Mouse (Mus musculus) stomach, embryonic 16.5 days (tissue): Measurements from ENCODE around the gene Lrrc8b. TPM values are rescaled to one million over a fixed set of nuclear protein-coding genes. Genes with fewer than 3 reads are reported as not detected.

Experiments
- ATAC-seq: fragments of 200-750 bp; cut with Nextera tagmentation; 2 replicates; pipeline ENCODE4 v1.8.0; 2017; ENCODE audit warnings: moderate number of reproducible peaks, moderate TSS enrichment; ENCODE audit not compliant: insufficient read depth, low FRiP score
- H3K27ac ChIP-seq: fragments of 300-500 bp; sonication (generic); 2 replicates; pipeline ENCODE4 v1.5.1; 2014; ENCODE audit warnings: low read length
- H3K27me3 ChIP-seq: fragments of 300-500 bp; sonication (generic); 2 replicates; pipeline ENCODE4 v1.6.1; 2014; ENCODE audit warnings: low read length, control low read depth, mixed read lengths; ENCODE audit not compliant: control insufficient read depth, insufficient read depth
- H3K36me3 ChIP-seq: fragments of 300-500 bp; sonication (generic); 2 replicates; pipeline ENCODE4 v1.6.1; 2014; ENCODE audit warnings: low read length; ENCODE audit not compliant: control insufficient read depth, insufficient read depth
- H3K4me1 ChIP-seq: fragments of 300-500 bp; sonication (generic); 2 replicates; pipeline ENCODE4 v1.6.1; 2014; ENCODE audit warnings: low read length, control low read depth, mixed read lengths; ENCODE audit not compliant: control insufficient read depth, insufficient read depth
- H3K4me2 ChIP-seq: fragments of 300-500 bp; sonication (generic); 2 replicates; pipeline ENCODE4 v1.6.1; 2014; ENCODE audit warnings: low read depth, low read length, mixed read lengths
- H3K4me3 ChIP-seq: fragments of 300-500 bp; sonication (generic); replicated peaks from 2 replicates; pipeline ENCODE4 v1.5.1; 2014; ENCODE audit warnings: mild to moderate bottlenecking, low read length
- H3K9ac ChIP-seq: fragments of 300-500 bp; sonication (generic); 2 replicates; pipeline ENCODE4 v1.6.1; 2014; ENCODE audit warnings: low read length
- H3K9me3 ChIP-seq: fragments of 300-500 bp; sonication (generic); replicated peaks from 2 replicates; pipeline ENCODE4 v1.6.1; 2016; ENCODE audit warnings: low read length, control low read depth; ENCODE audit not compliant: control insufficient read depth
- WGBS: fragments of 180-500 bp; shearing (Covaris S2); extraction: QIAGEN DNeasy Blood & Tissue Kit; methylation state at CpG from one replicate; pipeline ENCODE4 v1.1.7; 2014; 5-methylcytosine and 5-hydroxymethylcytosine counted together
- polyA plus RNA-seq: library from polyadenylated mRNA; unstranded; fragments of >200 nt; fragmentation: Nextera tagmentation; extraction: Ambion mirVana; gene quantifications from 2 replicates; pipeline ENCODE4 v1.2.1, GENCODE M21; 2015

Lrrc8b gene
- polyA plus RNA-seq, 1 experiment from 2014 or later = 6.0 TPM

DNA sequence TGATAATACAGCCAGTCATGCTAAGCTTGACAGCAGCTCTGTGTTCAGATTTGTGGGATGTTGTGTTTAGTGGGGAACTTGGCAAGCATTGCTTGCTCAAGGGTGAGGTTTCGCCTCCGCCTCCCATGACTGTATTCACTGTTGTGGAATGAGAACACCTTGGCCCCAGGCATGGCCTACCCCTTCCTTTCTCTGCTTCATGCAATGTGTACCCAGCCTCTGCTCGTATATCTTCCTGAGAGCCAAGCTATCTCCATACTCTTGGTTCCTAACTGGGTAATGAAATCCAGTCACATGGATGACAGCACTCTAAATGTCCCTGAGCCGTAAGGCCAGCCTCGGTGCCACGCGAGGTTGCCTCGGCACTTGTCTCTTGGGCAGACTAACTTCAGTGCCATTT lies 50.0 kb downstream of the Lrrc8b start:
- Histone ChIP-seq H3K27ac (no peak overlapping the region), H3K9me3 (no peaks in the 10 kb centered on the region), H3K4me2 (no peak overlapping the region), H3K4me1 (no peaks in the 10 kb centered on the region), H3K9ac (no peak overlapping the region), H3K36me3 (no peaks in the 10 kb centered on the region), H3K27me3 (no peaks in the 10 kb centered on the region), H3K4me3 (no peak overlapping the region)
- 94% methylated on average over 8 of the region's 8 CpGs for WGBS
- ATAC-seq = no peak

DNA sequence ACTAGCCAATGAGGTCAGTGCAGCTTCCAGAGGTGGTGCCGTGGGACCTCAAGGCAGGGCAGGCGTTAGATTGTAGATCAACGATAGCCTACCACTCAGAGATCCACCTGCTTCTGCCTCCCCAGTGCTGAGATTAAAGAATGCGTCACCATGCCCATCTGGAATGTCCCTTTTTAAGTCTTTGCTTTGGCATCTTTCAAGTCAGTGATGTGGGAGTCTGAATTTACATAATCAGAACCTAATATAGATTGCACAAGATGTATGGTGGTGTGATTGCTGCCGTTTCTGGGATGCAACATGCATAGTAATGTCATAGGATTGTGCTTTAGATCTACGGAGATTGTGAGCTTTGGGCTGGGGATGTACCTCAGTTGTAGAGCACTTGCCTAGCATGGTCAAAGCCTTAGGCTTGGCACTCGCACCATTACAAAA lies 50.9 kb downstream of the Lrrc8b start:
- no peak overlapping the region for H3K4me3 ChIP-seq
- no peaks in the 10 kb centered on the region for H3K36me3 ChIP-seq
- no peaks in the 10 kb centered on the region for H3K27me3 ChIP-seq
- no peaks in the 10 kb centered on the region for H3K4me1 ChIP-seq
- WGBS = 93% methylated on average over 7 of the region's 7 CpGs
- H3K27ac ChIP-seq = no peak overlapping the region
- H3K9me3 ChIP-seq = no peaks in the 10 kb centered on the region
- H3K4me2 ChIP-seq = no peak overlapping the region
- no peak for ATAC-seq
- H3K9ac ChIP-seq = no peak overlapping the region

DNA sequence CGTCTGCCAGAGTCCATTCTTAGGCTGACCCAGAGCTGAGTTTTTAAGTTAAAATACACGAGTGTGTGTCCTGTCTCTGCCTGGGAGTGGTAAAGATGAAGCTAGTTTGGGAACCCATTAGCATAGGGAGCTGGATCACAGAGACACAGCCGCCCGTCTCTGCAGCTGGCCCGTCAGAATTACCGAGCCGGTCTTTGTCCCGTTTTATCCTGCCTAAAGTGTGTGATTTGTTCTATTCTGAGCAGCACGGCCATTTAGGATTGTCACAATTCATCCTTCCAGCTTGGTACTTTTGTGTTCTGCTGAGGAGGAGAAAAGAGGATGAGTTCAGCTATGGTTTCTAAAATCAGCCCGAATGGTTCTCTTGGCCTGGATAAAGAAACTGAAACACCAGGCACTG lies 51.7 kb downstream of the Lrrc8b start:
- Histone ChIP-seq H3K36me3 (no peaks in the 10 kb centered on the region), H3K27me3 (no peaks in the 10 kb centered on the region), H3K4me1 (no peaks in the 10 kb centered on the region), H3K4me2 (no peak overlapping the region), H3K9me3 (no peaks in the 10 kb centered on the region), H3K4me3 (no peak overlapping the region), H3K9ac (no peak overlapping the region), H3K27ac (no peak overlapping the region)
- ATAC-seq = no peak
- 80% methylated on average over 10 of the region's 10 CpGs for WGBS

DNA sequence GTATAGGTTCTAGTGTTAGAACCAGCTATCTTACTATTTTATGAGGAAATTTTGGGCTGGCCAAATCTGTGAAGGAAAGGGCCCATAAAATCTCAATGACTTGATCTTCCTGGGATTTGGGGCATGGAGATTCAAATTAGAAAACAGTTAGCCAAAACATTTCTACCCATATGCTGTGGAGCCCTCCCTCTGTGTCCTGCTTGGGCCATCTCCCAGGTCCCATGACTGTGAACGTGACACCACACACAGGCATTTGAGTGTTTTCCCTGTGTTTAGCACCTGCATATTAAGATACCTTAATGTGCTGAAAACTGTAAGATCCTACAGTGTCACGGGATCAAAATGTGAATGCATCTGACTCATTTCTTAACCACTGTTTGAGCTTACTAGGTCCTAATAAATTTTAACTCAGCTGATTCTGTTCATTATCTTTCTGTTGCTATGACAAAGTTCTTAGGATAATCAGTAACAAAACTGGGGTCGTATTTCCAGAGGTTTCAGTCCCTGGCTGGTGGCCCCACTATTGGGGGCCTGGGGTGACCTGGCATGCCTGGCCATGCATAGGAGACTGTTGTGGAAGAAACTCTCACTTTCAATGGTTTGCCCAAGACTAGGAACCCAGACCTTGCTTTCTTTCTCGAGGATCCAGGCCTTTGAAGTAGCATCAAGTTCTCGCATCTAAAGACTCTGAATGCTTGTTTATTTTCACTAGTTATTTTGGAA lies 57.6 kb downstream of the Lrrc8b start:
- no peaks in the 10 kb centered on the region for H3K4me1 ChIP-seq
- H3K27ac ChIP-seq = no peak overlapping the region
- H3K36me3 ChIP-seq = no peaks in the 10 kb centered on the region
- H3K4me3 ChIP-seq = no peak overlapping the region
- H3K9ac ChIP-seq = no peak overlapping the region
- ATAC-seq = no peak
- H3K9me3 ChIP-seq = no peaks in the 10 kb centered on the region
- no peak overlapping the region for H3K4me2 ChIP-seq
- WGBS = 64% methylated on average over 5 of the region's 5 CpGs
- no peaks in the 10 kb centered on the region for H3K27me3 ChIP-seq

DNA sequence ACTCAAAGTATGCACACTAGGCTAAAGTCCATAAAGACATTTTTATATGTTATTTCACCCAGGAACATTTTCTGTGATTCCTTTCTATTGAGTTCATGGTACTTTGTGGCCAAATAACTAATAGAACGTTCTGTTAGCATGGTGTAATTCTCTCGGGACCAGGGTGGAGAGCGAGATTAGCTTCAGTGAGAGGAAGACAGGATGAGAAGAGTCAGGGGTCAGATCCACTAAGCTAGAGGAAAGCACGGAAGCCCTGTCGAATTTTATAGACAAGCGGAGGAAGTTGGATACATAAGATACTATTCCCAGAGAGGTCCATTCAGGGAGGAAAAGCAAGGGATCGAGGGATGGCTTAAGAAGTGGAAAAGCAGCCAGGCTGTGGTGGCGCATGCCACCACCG lies 62.0 kb downstream of the Lrrc8b start:
- no peak overlapping the region for H3K27ac ChIP-seq
- H3K9me3 ChIP-seq = no peaks in the 10 kb centered on the region
- no peak for ATAC-seq
- H3K9ac ChIP-seq = no peak overlapping the region
- WGBS = 80% methylated on average over 9 of the region's 9 CpGs
- H3K27me3 ChIP-seq = no peaks in the 10 kb centered on the region
- no peaks in the 10 kb centered on the region for H3K4me1 ChIP-seq
- peaks cover 9% of the 10 kb centered on the region; the same call in 1 of the 2 replicates for H3K36me3 ChIP-seq
- no peak overlapping the region for H3K4me2 ChIP-seq
- H3K4me3 ChIP-seq = no peak overlapping the region

DNA sequence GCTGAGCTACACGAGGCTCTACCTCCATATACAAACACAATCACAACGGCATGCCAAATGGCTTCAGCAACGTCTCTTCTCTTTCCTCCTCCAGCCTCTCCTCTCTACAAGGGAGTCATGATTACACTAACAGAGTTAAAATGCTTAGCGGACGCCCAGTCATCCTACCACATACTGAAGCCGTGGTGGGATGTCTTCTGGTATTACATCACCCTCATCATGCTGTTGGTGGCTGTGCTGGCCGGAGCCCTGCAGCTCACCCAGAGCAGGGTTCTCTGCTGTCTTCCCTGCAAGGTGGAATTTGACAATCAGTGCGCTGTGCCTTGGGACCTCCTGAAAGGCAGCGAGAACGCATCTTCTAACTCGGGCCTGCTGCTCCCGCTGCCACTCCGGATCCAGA lies 64.1 kb downstream of the Lrrc8b start:
- H3K4me2 ChIP-seq = no peak overlapping the region
- ATAC-seq = no peak
- H3K4me3 ChIP-seq = no peak overlapping the region
- WGBS = 86% methylated on average over 13 of the region's 13 CpGs
- no peaks in the 10 kb centered on the region for H3K4me1 ChIP-seq
- no peaks in the 10 kb centered on the region for H3K27me3 ChIP-seq
- H3K36me3 ChIP-seq = peaks cover 9% of the 10 kb centered on the region; the same call in 1 of the 2 replicates
- H3K9ac ChIP-seq = no peak overlapping the region
- no peaks in the 10 kb centered on the region for H3K9me3 ChIP-seq
- H3K27ac ChIP-seq = no peak overlapping the region

DNA sequence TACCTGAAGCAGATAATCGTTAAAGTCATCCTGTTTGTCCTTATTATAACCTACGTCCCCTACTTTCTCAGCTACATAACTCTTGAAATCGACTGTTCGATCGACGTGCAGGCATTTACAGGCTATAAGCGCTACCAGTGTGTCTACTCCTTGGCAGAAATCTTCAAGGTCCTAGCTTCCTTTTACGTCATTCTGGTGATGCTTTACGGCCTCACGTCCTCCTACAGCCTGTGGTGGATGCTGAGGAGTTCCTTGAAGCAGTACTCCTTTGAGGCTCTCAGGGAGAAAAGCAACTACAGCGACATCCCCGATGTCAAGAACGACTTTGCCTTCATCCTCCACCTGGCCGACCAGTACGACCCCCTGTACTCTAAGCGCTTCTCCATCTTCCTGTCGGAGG lies 65.0 kb downstream of the Lrrc8b start:
- Histone ChIP-seq H3K9ac (no peak overlapping the region), H3K27me3 (no peaks in the 10 kb centered on the region), H3K4me3 (no peak overlapping the region), H3K9me3 (no peaks in the 10 kb centered on the region), H3K4me1 (no peaks in the 10 kb centered on the region), H3K27ac (no peak overlapping the region), H3K36me3 (peaks cover 9% of the 10 kb centered on the region; the same call in 1 of the 2 replicates), H3K4me2 (no peak overlapping the region)
- 94% methylated on average over 17 of the region's 17 CpGs for WGBS
- no peak for ATAC-seq

DNA sequence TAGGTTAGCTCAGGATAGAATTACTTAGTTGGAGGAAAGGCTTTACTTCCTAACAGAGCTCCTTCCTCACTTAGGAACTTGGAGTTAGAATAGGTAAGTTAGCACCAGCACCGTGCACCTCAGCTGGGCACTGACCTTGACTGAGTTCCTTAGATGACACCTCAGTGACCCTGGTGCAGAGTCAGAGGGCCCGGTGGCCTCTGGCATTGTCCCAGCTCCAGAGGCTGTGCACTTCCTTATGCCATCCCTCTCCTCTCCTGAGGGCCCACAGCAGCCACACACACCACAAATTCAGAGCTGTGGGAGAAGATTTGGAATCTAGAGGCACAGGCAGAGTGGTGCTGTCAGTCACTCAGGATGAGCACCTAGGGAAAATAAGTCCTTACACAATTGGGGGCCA lies 68.1 kb downstream of the Lrrc8b start:
- 77% methylated on average over 2 of the region's 2 CpGs for WGBS
- Histone ChIP-seq H3K27ac (no peak overlapping the region), H3K27me3 (no peaks in the 10 kb centered on the region), H3K9ac (no peak overlapping the region), H3K36me3 (peaks cover 9% of the 10 kb centered on the region; the same call in 1 of the 2 replicates), H3K4me3 (no peak overlapping the region), H3K4me1 (no peaks in the 10 kb centered on the region), H3K4me2 (no peak overlapping the region), H3K9me3 (no peaks in the 10 kb centered on the region)
- no peak for ATAC-seq

DNA sequence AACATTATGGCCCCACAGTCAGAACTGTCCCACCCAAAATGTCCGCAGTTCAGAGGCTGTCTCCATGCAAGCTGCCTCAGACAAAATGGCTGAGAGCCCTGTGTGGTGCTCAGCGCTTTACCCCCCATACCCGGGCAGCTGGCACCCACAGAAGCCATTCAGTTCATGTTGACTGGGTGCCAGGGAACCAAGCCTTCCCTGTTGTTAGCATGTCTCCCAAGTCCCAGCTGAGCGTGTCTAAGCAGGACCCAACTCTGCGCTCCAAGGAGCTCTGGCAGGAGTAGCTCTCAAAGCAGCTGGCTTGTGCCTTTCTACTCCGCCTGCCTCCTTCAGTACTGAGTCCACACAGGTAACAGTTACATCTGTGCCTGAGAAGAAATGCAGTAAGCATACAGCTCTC lies 68.7 kb downstream of the Lrrc8b start:
- no peak overlapping the region for H3K4me2 ChIP-seq
- peaks cover 9% of the 10 kb centered on the region; the same call in 1 of the 2 replicates for H3K36me3 ChIP-seq
- H3K4me3 ChIP-seq = no peak overlapping the region
- no peak overlapping the region for H3K27ac ChIP-seq
- no peaks in the 10 kb centered on the region for H3K9me3 ChIP-seq
- WGBS = 88% methylated on average over 6 of the region's 6 CpGs
- no peaks in the 10 kb centered on the region for H3K4me1 ChIP-seq
- H3K27me3 ChIP-seq = no peaks in the 10 kb centered on the region
- ATAC-seq = no peak; the same call in 1 of the 2 replicates
- no peak overlapping the region for H3K9ac ChIP-seq
